Mouse (Mus musculus): Measurements from ENCODE around the gene Cxcl1.

GRCm38 (mm10) chr5:90882146-90882545 lies 8.9 kb upstream of the Cxcl1 start:
- TF ChIP-seq CTCF (IDR thresholded peaks at IDR 0.05) = no peak
- no peak for TF ChIP-seq POLR2A (IDR thresholded peaks at IDR 0.05; ENCODE audit: insufficient read depth, low read depth, low read length)
- no peak for TF ChIP-seq EP300 (IDR thresholded peaks at IDR 0.05; ENCODE audit: insufficient read depth, low read depth, low read length)

All from heart, adult 2 months (tissue).